Mouse (Mus musculus) monocyte, adult 2 months (primary cell): ENCODE results near the gene Habp2.
"Not testable (repeated sequence)": the region's sequence is repeated elsewhere in the genome, so short reads cannot be mapped to it uniquely, and the experiment has no call there.

ENCODE experiments used
- DNase-seq, 2 experiments: peaks; one replicate each; pipeline ENCODE4 v3.0.0; 2022; ENCODE audit warnings: low spot score in 2 of 2, low read depth in 1 of 2

The Habp2 gene

GRCm38 (mm10) chr19:56356480-56357373, 69.8 kb downstream of the Habp2 start:
- peak in 1 of 2 experiments; percentile 16 for DNase-seq

GRCm38 (mm10) chr19:56357374-56357708, 70.4 kb downstream of the Habp2 start:
- not testable (repeated sequence) for DNase-seq

GRCm38 (mm10) chr19:56358890-56359289, 72.0 kb downstream of the Habp2 start:
- no peak for DNase-seq

GRCm38 (mm10) chr19:56363721-56364460, 77.0 kb downstream of the Habp2 start:
- DNase-seq: no peak

- DNase-seq: no peak
Measured at GRCm38 (mm10) chr19:56364563-56364962, 77.6 kb downstream of the Habp2 start.

GRCm38 (mm10) chr19:56366168-56366567, 79.2 kb downstream of the Habp2 start:
- DNase-seq: no peak

- DNase-seq: no peak
Measured at GRCm38 (mm10) chr19:56366625-56367024, 79.7 kb downstream of the Habp2 start.

GRCm38 (mm10) chr19:56367778-56368177, 80.8 kb downstream of the Habp2 start:
- no peak for DNase-seq

- no peak for DNase-seq
Measured at GRCm38 (mm10) chr19:56368912-56369311, 82.0 kb downstream of the Habp2 start.
